In the genomic region with DNA sequence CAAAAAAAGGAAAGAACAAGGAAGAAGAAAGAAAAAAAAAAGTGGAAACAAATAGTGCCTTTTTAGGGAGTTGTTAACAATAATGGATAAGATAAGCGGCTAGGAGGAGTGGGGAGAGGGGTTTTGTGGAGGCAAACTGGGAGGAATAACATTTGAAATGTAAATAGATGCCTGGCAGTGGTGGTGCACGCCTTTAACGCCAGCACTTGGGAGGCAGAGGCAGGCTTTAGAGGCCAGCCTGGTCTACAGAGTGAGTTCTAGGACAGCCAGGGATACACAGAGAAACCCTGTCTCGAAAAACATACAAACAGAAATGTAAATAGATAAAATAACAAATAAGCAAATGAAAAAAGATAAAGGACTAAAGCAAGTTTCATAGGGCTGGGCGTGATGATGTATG, we compare ENCODE assay signal across 10 mouse cellular contexts. TPM values are rescaled to one million over a fixed set of nuclear protein-coding genes. Genes with fewer than 3 reads are reported as not detected.
DNase-seq lines count a peak whose midpoint lies in the region; ATAC-seq lines count a peak whose summit lies in the region.
"Had no signal": no experiment of that assay in that cellular context is flagged by ENCODE, and none has a peak within 500 bp of the region (broad histone marks: within the 10 kb centered on the region; RNA-seq: fewer than 3 reads in every experiment).

No protein-coding gene starts in this region.

- WGBS in heart, embryonic 14.5 days, result 28% methylated on average over 5 of the region's 5 CpGs
- 45% methylated on average over 5 of the region's 5 CpGs for WGBS in hindbrain, embryonic 12.5 days
- 37% methylated on average over 5 of the region's 5 CpGs for WGBS in midbrain, embryonic 12.5 days

- peak overlapping the region in 1 of 2 experiments; percentile 82; a peak in 3 of 4 replicates for H3K4me3 ChIP-seq in heart, embryonic 14.5 days (ENCODE audit: control insufficient read depth in 1 of 2, insufficient read depth in 1 of 2, low read depth in 1 of 2, low read length in 2 of 2)
- no peak overlapping the region for H3K4me3 ChIP-seq in hindbrain, embryonic 12.5 days
- H3K4me3 ChIP-seq in midbrain, embryonic 12.5 days, result no peak overlapping the region

- intact Hi-C loops in heart, postnatal 10 days (cut with DNase I), result no loop called here
- intact Hi-C loops in gastrocnemius, postnatal 36 days (cut with DNase I), result no loop called here

- ATAC-seq in heart, embryonic 14.5 days (ENCODE audit: insufficient number of reproducible peaks, insufficient read depth, low FRiP score, low read depth), result no peak
- ATAC-seq in hindbrain, embryonic 12.5 days (ENCODE audit: low FRiP score), result no peak
- no peak for ATAC-seq in midbrain, embryonic 12.5 days (ENCODE audit: low FRiP score, low read depth)

- peaks cover 12% of the 10 kb centered on the region for H3K36me3 ChIP-seq in heart, embryonic 14.5 days (ENCODE audit: control insufficient read depth, insufficient read depth, low read length)
- peaks cover 16% of the 10 kb centered on the region for H3K36me3 ChIP-seq in hindbrain, embryonic 12.5 days
- peaks cover 14% of the 10 kb centered on the region for H3K36me3 ChIP-seq in midbrain, embryonic 12.5 days

- H3K9ac ChIP-seq in heart, embryonic 14.5 days (ENCODE audit: low read length), result peak overlapping the region; percentile 27; the same call in 1 of the 2 replicates
- H3K9ac ChIP-seq in hindbrain, embryonic 12.5 days, result no peak overlapping the region
- no peak overlapping the region for H3K9ac ChIP-seq in midbrain, embryonic 12.5 days (replicated peaks)

- H3K27ac ChIP-seq in heart, embryonic 14.5 days (replicated peaks in 1 of 2; ENCODE audit: control insufficient read depth in 1 of 2, insufficient read depth in 1 of 2, low read depth in 2 of 2, low read length in 2 of 2), result peak overlapping the region; percentile 22 to 48; a peak in 3 of 4 replicates
- no peak overlapping the region for H3K27ac ChIP-seq in hindbrain, embryonic 12.5 days
- H3K27ac ChIP-seq in midbrain, embryonic 12.5 days (replicated peaks), result 0 out of 2 replicates have a peak overlapping the region, but pooled peaks have one; percentile 68

- H3K4me1 ChIP-seq in heart, embryonic 14.5 days (ENCODE audit: control insufficient read depth in 2 of 2, insufficient read depth in 2 of 2, low read length in 2 of 2), result peaks cover 9 to 14% of the 10 kb centered on the region in 2 experiments
- peaks cover 15% of the 10 kb centered on the region for H3K4me1 ChIP-seq in hindbrain, embryonic 12.5 days
- peaks cover 20% of the 10 kb centered on the region for H3K4me1 ChIP-seq in midbrain, embryonic 12.5 days

- peak overlapping the region; percentile 42 for H3K4me2 ChIP-seq in heart, embryonic 14.5 days (ENCODE audit: low read length)
- peak overlapping the region; percentile 93; the same call in 1 of the 2 replicates for H3K4me2 ChIP-seq in hindbrain, embryonic 12.5 days (replicated peaks)
- peak overlapping the region; percentile 93; the same call in 1 of the 2 replicates for H3K4me2 ChIP-seq in midbrain, embryonic 12.5 days (replicated peaks)

- no peaks in the 10 kb centered on the region for H3K9me3 ChIP-seq in heart, embryonic 14.5 days (ENCODE audit: control insufficient read depth, low read length)
- H3K9me3 ChIP-seq in hindbrain, embryonic 12.5 days (replicated peaks), result no peaks in the 10 kb centered on the region
- H3K9me3 ChIP-seq in midbrain, embryonic 12.5 days, result no peaks in the 10 kb centered on the region

- no peak for DNase-seq in heart, postnatal 10 days
- DNase-seq in R1 (ENCODE audit: low read depth, low spot score), result peak; percentile 54
- DNase-seq in left cerebral cortex, adult 11 months (ENCODE audit: low spot score), result no peak
- no peak for DNase-seq in gastrocnemius, postnatal 36 days
- DNase-seq in adrenal gland, adult 18-20 months (ENCODE audit: low spot score in 2 of 2), result no peak

- no peaks in the 10 kb centered on the region for H3K27me3 ChIP-seq in heart, embryonic 14.5 days (ENCODE audit: control insufficient read depth, insufficient read depth, low read length)
- H3K27me3 ChIP-seq in hindbrain, embryonic 12.5 days, result no peaks in the 10 kb centered on the region
- no peaks in the 10 kb centered on the region for H3K27me3 ChIP-seq in midbrain, embryonic 12.5 days

RNA-seq across cellular contexts. Expression of a gene that starts 0.7 kb away (rescaled TPM):
- 7.1 and 7.8 TPM in 2 replicates for polyA plus RNA-seq in heart, embryonic 14.5 days (2014; fragmentation: Nextera tagmentation; extraction: Ambion mirVana)
- total RNA-seq in heart, postnatal 10 days (2021), result 10 to 100 TPM; 17.7 to 19.0 TPM
- 14.7 and 15.4 TPM in 2 replicates for polyA plus RNA-seq in hindbrain, embryonic 12.5 days (2016; fragmentation: Nextera tagmentation; extraction: Ambion mirVana)
- 13.6 and 14.2 TPM in 2 replicates for polyA plus RNA-seq in midbrain, embryonic 12.5 days (2016; fragmentation: Nextera tagmentation; extraction: Ambion mirVana)
- 10 to 100 TPM; 16.5 to 18.0 TPM for total RNA-seq in gastrocnemius, postnatal 36 days (2021)
- 10 to 100 TPM; 26.4 to 37.1 TPM for total RNA-seq in adrenal gland, adult 18-20 months (2021)

RNA-seq across cellular contexts. Expression of a gene that starts 5.1 kb away (rescaled TPM):
- polyA plus RNA-seq in heart, embryonic 14.5 days (2014; fragmentation: Nextera tagmentation; extraction: Ambion mirVana), result 20.7 and 26.0 TPM in 2 replicates
- total RNA-seq in heart, postnatal 10 days (2021), result 10 to 100 TPM; 30.7 to 31.7 TPM
- 66.3 and 72.2 TPM in 2 replicates for polyA plus RNA-seq in hindbrain, embryonic 12.5 days (2016; fragmentation: Nextera tagmentation; extraction: Ambion mirVana)
- polyA plus RNA-seq in midbrain, embryonic 12.5 days (2016; fragmentation: Nextera tagmentation; extraction: Ambion mirVana), result 61.3 and 66.1 TPM in 2 replicates
- total RNA-seq in gastrocnemius, postnatal 36 days (2021), result 10 to 100 TPM; 32.2 to 34.6 TPM
- total RNA-seq in adrenal gland, adult 18-20 months (2021), result 100 to 1,000 TPM in 1 of 2 experiments, 10 to 100 TPM in 1; 97.0 to 115 TPM

RNA-seq across cellular contexts. Expression of a gene that starts 14.5 kb away (rescaled TPM):
- 0.36 TPM in 1 of 2 replicates, not detected in the other for polyA plus RNA-seq in heart, embryonic 14.5 days (2014; fragmentation: Nextera tagmentation; extraction: Ambion mirVana)
- not detected for total RNA-seq in heart, postnatal 10 days (2021)
- 1.4 and 1.5 TPM in 2 replicates for polyA plus RNA-seq in hindbrain, embryonic 12.5 days (2016; fragmentation: Nextera tagmentation; extraction: Ambion mirVana)
- polyA plus RNA-seq in midbrain, embryonic 12.5 days (2016; fragmentation: Nextera tagmentation; extraction: Ambion mirVana), result 0.74 TPM in 1 of 2 replicates, not detected in the other
- total RNA-seq in gastrocnemius, postnatal 36 days (2021), result not detected
- 10 to 100 TPM; 21.9 to 24.2 TPM for total RNA-seq in adrenal gland, adult 18-20 months (2021)
- total RNA-seq: layer of hippocampus, postnatal 36 days had no signal

RNA-seq across cellular contexts. Expression of a gene that starts 35.8 kb away (rescaled TPM):
- 51.7 and 60.0 TPM in 2 replicates for polyA plus RNA-seq in heart, embryonic 14.5 days (2014; fragmentation: Nextera tagmentation; extraction: Ambion mirVana)
- total RNA-seq in heart, postnatal 10 days (2021), result 100 to 1,000 TPM; 129 to 181 TPM
- polyA plus RNA-seq in hindbrain, embryonic 12.5 days (2016; fragmentation: Nextera tagmentation; extraction: Ambion mirVana), result 90.8 and 92.7 TPM in 2 replicates
- 90.8 and 96.9 TPM in 2 replicates for polyA plus RNA-seq in midbrain, embryonic 12.5 days (2016; fragmentation: Nextera tagmentation; extraction: Ambion mirVana)
- total RNA-seq in gastrocnemius, postnatal 36 days (2021), result 10 to 100 TPM; 23.5 to 36.0 TPM
- total RNA-seq in adrenal gland, adult 18-20 months (2021), result 100 to 1,000 TPM; 112 to 157 TPM

RNA-seq across cellular contexts. Expression of a gene that starts 56.5 kb away (rescaled TPM):
- not detected in 2 replicates for polyA plus RNA-seq in heart, embryonic 14.5 days (2014; fragmentation: Nextera tagmentation; extraction: Ambion mirVana)
- total RNA-seq in heart, postnatal 10 days (2021), result not detected
- polyA plus RNA-seq in hindbrain, embryonic 12.5 days (2016; fragmentation: Nextera tagmentation; extraction: Ambion mirVana), result not detected in 2 replicates
- not detected in 2 replicates for polyA plus RNA-seq in midbrain, embryonic 12.5 days (2016; fragmentation: Nextera tagmentation; extraction: Ambion mirVana)
- not detected for total RNA-seq in gastrocnemius, postnatal 36 days (2021)
- 1 to 10 TPM in 1 of 2 experiments, under 1 TPM in 1; 0.99 to 1.3 TPM for total RNA-seq in adrenal gland, adult 18-20 months (2021)
- total RNA-seq: layer of hippocampus, postnatal 36 days had no signal
- polyA plus RNA-seq: embryonic facial prominence, embryonic 11.5 days had no signal

Comparison
In these comparisons a context has a peak if more than half of its experiments do, and no peak if none do; other contexts are left out.
1. H3K4me2 ChIP-seq: peak in every context shown above with its lines; median percentile 93 in hindbrain, embryonic 12.5 days; 93 in midbrain, embryonic 12.5 days; 42 in heart, embryonic 14.5 days.
2. RNA of a gene that starts 14.5 kb away (total RNA-seq): 21.9 to 24.2 TPM in adrenal gland, adult 18-20 months; not detected in heart, postnatal 10 days and not detected in gastrocnemius, postnatal 36 days; every median in the first group is over 10 times any median in the second.